Mouse (Mus musculus): ENCODE measurements at regions not wholly inside any gene's neighbourhood (a gene's known extent, or its start where the extent isn't known, plus 50 kb on each side); places are given as distances from the start of the nearest gene placed in this dataset.
A peak's percentile ranks its signal among the peaks of the same experiment; 100 is the strongest.

GRCm38 (mm10) chr14:98834316-98834715, 159.8 kb downstream of the Rpl36a-ps1 start:
- DNase-seq (ENCODE audit: low spot score in 2 of 2), result no peak

- DNase-seq (ENCODE audit: low spot score in 2 of 2), result no peak
Observed at GRCm38 (mm10) chr14:98833230-98833999, 160.7 kb downstream of the Rpl36a-ps1 start.

GRCm38 (mm10) chr14:98832401-98832800, 161.7 kb downstream of the Rpl36a-ps1 start:
- no peak for DNase-seq (ENCODE audit: low spot score in 2 of 2)

GRCm38 (mm10) chr14:98829958-98830633, 164.0 kb downstream of the Rpl36a-ps1 start:
- no peak for DNase-seq (ENCODE audit: low spot score in 2 of 2)

GRCm38 (mm10) chr14:98827490-98827889, 166.6 kb downstream of the Rpl36a-ps1 start:
- DNase-seq (ENCODE audit: low spot score in 2 of 2), result no peak

GRCm38 (mm10) chr14:98813657-98814056, 180.5 kb downstream of the Rpl36a-ps1 start:
- no peak for DNase-seq (ENCODE audit: low spot score in 2 of 2)

- DNase-seq (ENCODE audit: low spot score in 2 of 2), result peak in 1 of 2 experiments; percentile 11
Observed at GRCm38 (mm10) chr14:98810259-98811042, 183.7 kb downstream of the Rpl36a-ps1 start.

GRCm38 (mm10) chr14:98808117-98808516, 186.0 kb downstream of the Rpl36a-ps1 start:
- DNase-seq (ENCODE audit: low spot score in 2 of 2), result no peak

GRCm38 (mm10) chr14:98805066-98805465, 189.1 kb downstream of the Rpl36a-ps1 start:
- peak in 1 of 2 experiments; percentile 5 for DNase-seq (ENCODE audit: low spot score in 2 of 2)

- no peak for DNase-seq (ENCODE audit: low spot score in 2 of 2)
Observed at GRCm38 (mm10) chr14:98801293-98801692, 192.8 kb downstream of the Rpl36a-ps1 start.

GRCm38 (mm10) chr14:98791970-98792369, 202.1 kb downstream of the Rpl36a-ps1 start:
- DNase-seq (ENCODE audit: low spot score in 2 of 2), result no peak

- no peak for DNase-seq (ENCODE audit: low spot score in 2 of 2)
Observed at GRCm38 (mm10) chr14:98791232-98791906, 202.7 kb downstream of the Rpl36a-ps1 start.

GRCm38 (mm10) chr14:98789794-98790193, 204.3 kb downstream of the Rpl36a-ps1 start:
- no peak for DNase-seq (ENCODE audit: low spot score in 2 of 2)

GRCm38 (mm10) chr14:98781711-98782110, 212.4 kb downstream of the Rpl36a-ps1 start:
- no peak for DNase-seq (ENCODE audit: low spot score in 2 of 2)

GRCm38 (mm10) chr14:98772080-98772479, 222.0 kb downstream of the Rpl36a-ps1 start:
- no peak for DNase-seq (ENCODE audit: low spot score in 2 of 2)

GRCm38 (mm10) chr14:98768845-98769244, 225.3 kb downstream of the Rpl36a-ps1 start:
- no peak for DNase-seq (ENCODE audit: low spot score in 2 of 2)

- no peak for DNase-seq (ENCODE audit: low spot score in 2 of 2)
Observed at GRCm38 (mm10) chr14:98767481-98767880, 226.6 kb downstream of the Rpl36a-ps1 start.

GRCm38 (mm10) chr14:98765358-98765757, 228.8 kb downstream of the Rpl36a-ps1 start:
- no peak for DNase-seq (ENCODE audit: low spot score in 2 of 2)

- DNase-seq (ENCODE audit: low spot score in 2 of 2), result no peak
Observed at GRCm38 (mm10) chr14:98750766-98751165, 243.4 kb downstream of the Rpl36a-ps1 start.

GRCm38 (mm10) chr14:98749086-98750027, 244.8 kb downstream of the Rpl36a-ps1 start:
- no peak for DNase-seq (ENCODE audit: low spot score in 2 of 2)
